Mouse (Mus musculus): ENCODE results near the gene Prrg3. TPM values are rescaled to one million over a fixed set of nuclear protein-coding genes. Genes with fewer than 3 reads are reported as not detected.

Prrg3 gene
- polyA plus RNA-seq, 1 experiment from 2014 or later: 7.9 TPM

DNA sequence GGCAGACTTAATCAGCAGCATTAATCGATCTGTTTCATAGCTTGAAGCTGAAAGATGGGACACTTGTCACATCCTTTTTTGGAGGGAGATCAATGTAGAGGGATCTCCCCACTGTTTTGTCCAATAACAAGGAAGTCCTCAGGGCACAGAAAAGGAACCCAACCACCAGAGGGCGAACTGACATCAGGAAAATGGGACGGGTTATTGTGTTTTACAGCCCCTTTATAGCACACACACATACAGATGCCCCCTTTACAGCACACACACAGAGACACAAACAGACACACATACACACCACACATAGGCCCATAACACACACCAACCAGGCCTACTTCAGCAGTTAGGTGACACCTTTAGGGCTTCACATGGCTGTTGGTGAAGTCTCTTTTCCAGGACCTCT, 50.4 kb downstream of the Prrg3 start:
- 32% methylated on average over 3 of the region's 3 CpGs for WGBS
- H3K27me3 ChIP-seq (ENCODE audit: control insufficient read depth, insufficient read depth, low read length): no peaks in the 10 kb centered on the region
- ATAC-seq (replicated peaks; ENCODE audit: low FRiP score): no peak
- no peak for DNase-seq (ENCODE audit: low spot score)
- no peaks in the 10 kb centered on the region for H3K4me1 ChIP-seq (replicated peaks; ENCODE audit: control insufficient read depth, insufficient read depth, low read length)
- no peak overlapping the region for H3K4me2 ChIP-seq (ENCODE audit: low read depth, low read length, severe bottlenecking)
- no peak overlapping the region for H3K4me3 ChIP-seq (ENCODE audit: low read depth, low read length)
- H3K27ac ChIP-seq (ENCODE audit: low read depth, low read length): no peak overlapping the region
- no peaks in the 10 kb centered on the region for H3K9me3 ChIP-seq (ENCODE audit: control insufficient read depth, low read length)
- H3K9ac ChIP-seq (ENCODE audit: low read length): no peak overlapping the region
- no peaks in the 10 kb centered on the region for H3K36me3 ChIP-seq (ENCODE audit: control insufficient read depth, insufficient read depth, low read length)

DNA sequence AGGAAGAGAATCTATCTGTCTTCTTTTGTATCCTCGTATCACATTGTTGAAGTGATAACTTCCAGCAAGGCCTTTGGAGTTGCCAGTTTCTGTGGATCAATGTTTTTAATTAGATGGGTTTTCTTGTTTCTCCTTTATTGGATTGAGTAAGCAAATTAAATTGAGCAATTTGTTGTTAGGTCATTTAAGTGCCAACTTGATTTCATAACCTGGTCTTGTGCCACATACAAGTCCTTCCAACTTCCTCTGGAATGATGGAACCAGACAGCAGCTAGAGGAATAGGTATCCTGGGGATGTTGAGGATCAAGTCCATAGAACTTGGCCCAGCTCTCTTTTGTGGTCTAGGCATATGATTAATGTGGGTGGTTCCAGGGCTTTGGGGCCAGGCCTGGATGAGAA, 59.8 kb downstream of the Prrg3 start:
- Histone ChIP-seq H3K4me2 (ENCODE audit: low read depth, low read length, severe bottlenecking) (no peak overlapping the region), H3K4me1 (replicated peaks; ENCODE audit: control insufficient read depth, insufficient read depth, low read length) (no peaks in the 10 kb centered on the region), H3K36me3 (ENCODE audit: control insufficient read depth, insufficient read depth, low read length) (no peaks in the 10 kb centered on the region), H3K4me3 (ENCODE audit: low read depth, low read length) (no peak overlapping the region), H3K9ac (ENCODE audit: low read length) (no peak overlapping the region), H3K9me3 (ENCODE audit: control insufficient read depth, low read length) (no peaks in the 10 kb centered on the region), H3K27me3 (ENCODE audit: control insufficient read depth, insufficient read depth, low read length) (no peaks in the 10 kb centered on the region), H3K27ac (ENCODE audit: low read depth, low read length) (no peak overlapping the region)
- ATAC-seq (replicated peaks; ENCODE audit: low FRiP score): no peak
- DNase-seq (ENCODE audit: low spot score): no peak
- WGBS: 88% methylated on average over 1 of the region's 1 CpGs

Other genes with a start within 250 kb of the Prrg3 start
- gene Vma21, start 146.7 kb upstream of the Prrg3 start, polyA plus RNA-seq (2014; fragmentation: Nextera tagmentation; extraction: Ambion mirVana): 32.8 and 36.3 TPM in 2 replicates
- gene Gm1141, start 41.6 kb upstream of the Prrg3 start, polyA plus RNA-seq (2014; fragmentation: Nextera tagmentation; extraction: Ambion mirVana): 0.41 and 0.64 TPM in 2 replicates
- not detected in 2 replicates for gene Fate1, start 10.4 kb downstream of the Prrg3 start, polyA plus RNA-seq (2014; fragmentation: Nextera tagmentation; extraction: Ambion mirVana)
- 0.36 TPM in 1 of 2 replicates, not detected in the other for gene Cnga2, start 29.2 kb downstream of the Prrg3 start, polyA plus RNA-seq (2014; fragmentation: Nextera tagmentation; extraction: Ambion mirVana)

All from forebrain, embryonic 11.5 days (tissue).